Mouse (Mus musculus): Measurements from ENCODE around the gene P4ha3.

GRCm38 (mm10) chr7:100335921-100336320 is 50.6 kb downstream of the P4ha3 start:
- TF ChIP-seq ZNF384 (IDR thresholded peaks at IDR 0.05; ENCODE audit: low read depth, low read length) (no peak), MAFK (IDR thresholded peaks at IDR 0.05; ENCODE audit: insufficient read depth, low read depth, low read length) (no peak), ZC3H11A (IDR thresholded peaks at IDR 0.05; ENCODE audit: borderline replicate concordance, low read depth, low read length) (no peak), HCFC1 (IDR thresholded peaks at IDR 0.05; ENCODE audit: borderline replicate concordance, insufficient read depth, low read length) (no peak)
